Mouse (Mus musculus) heart, postnatal 0 days (tissue): ENCODE measurements around the gene Agap3. TPM values are rescaled to one million over a fixed set of nuclear protein-coding genes. Genes with fewer than 3 reads are reported as not detected.

ENCODE experiments used
- ATAC-seq: fragments of 200-750 bp; cut with Nextera tagmentation; 2 replicates; pipeline ENCODE4 v1.8.0; 2017; ENCODE audit warnings: low read depth, moderate number of reproducible peaks, moderate library complexity; ENCODE audit not compliant: insufficient read depth
- DNase-seq: peaks from one replicate; pipeline ENCODE4 v3.0.0-alpha.2; 2016; ENCODE audit warnings: low spot score
- H3K27ac ChIP-seq: fragments of 300-500 bp; sonication (generic); 2 replicates; pipeline ENCODE4 v1.5.1; 2014; ENCODE audit warnings: low read depth, mild to moderate bottlenecking
- H3K27me3 ChIP-seq: fragments of 300-500 bp; sonication (generic); 2 replicates; pipeline ENCODE4 v1.6.1; 2014; ENCODE audit warnings: low read length, mixed read lengths; ENCODE audit not compliant: control insufficient read depth, insufficient read depth
- H3K36me3 ChIP-seq: fragments of 300-500 bp; sonication (generic); replicated peaks from 2 replicates; pipeline ENCODE4 v1.6.1; 2014; ENCODE audit warnings: low read length, mixed read lengths; ENCODE audit not compliant: control insufficient read depth, insufficient read depth
- H3K4me1 ChIP-seq: fragments of 300-500 bp; sonication (generic); 2 replicates; pipeline ENCODE4 v1.6.1; 2014; ENCODE audit warnings: antibody characterized with exemption; ENCODE audit not compliant: control insufficient read depth, insufficient read depth
- H3K4me2 ChIP-seq: fragments of 300-500 bp; sonication (generic); 2 replicates; pipeline ENCODE4 v1.6.1; 2014; ENCODE audit warnings: low read depth, mild to moderate bottlenecking, low read length, moderate library complexity
- H3K4me3 ChIP-seq: fragments of 300-500 bp; sonication (generic); 2 replicates; pipeline ENCODE4 v1.5.1; 2014; ENCODE audit warnings: low read depth, low read length
- H3K9ac ChIP-seq: fragments of 300-500 bp; sonication (generic); replicated peaks from 2 replicates; pipeline ENCODE4 v1.6.1; 2014; ENCODE audit warnings: low read depth, low read length, mixed read lengths
- H3K9me3 ChIP-seq: fragments of 300-500 bp; sonication (generic); replicated peaks from 2 replicates; pipeline ENCODE4 v1.6.1; 2016; ENCODE audit warnings: low read length; ENCODE audit not compliant: control insufficient read depth
- CTCF ChIP-seq: IDR thresholded peaks from 2 replicates; pipeline ENCODE4 v1.5.1; 2016; ENCODE audit warnings: antibody characterized with exemption, control low read depth, low read depth
- EP300 ChIP-seq: IDR thresholded peaks from 2 replicates; pipeline ENCODE4 v1.6.1; 2016; ENCODE audit warnings: antibody characterized with exemption, low read depth
- WGBS: fragments of 180-500 bp; shearing (Covaris S2); extraction: QIAGEN DNeasy Blood & Tissue Kit; methylation state at CpG from one replicate; pipeline ENCODE4 v1.1.7; 2014; 5-methylcytosine and 5-hydroxymethylcytosine counted together
- polyA plus RNA-seq: library from polyadenylated mRNA; unstranded; fragments of >200 nt; fragmentation: Nextera tagmentation; extraction: Ambion mirVana; gene quantifications from 2 replicates; pipeline ENCODE4 v1.2.1, GENCODE M21; 2015
- total RNA-seq: library from RNA; depleted of rRNA; stranded (reverse); fragments of >200 nt; gene quantifications from 2 replicates; pipeline ENCODE4 v1.2.3, GENCODE M21; 2014; ENCODE audit warnings: low replicate concordance

Agap3 gene
- total and polyA plus RNA-seq, 2 experiments from 2014 or later = 18.3 to 40.6 TPM

DNA sequence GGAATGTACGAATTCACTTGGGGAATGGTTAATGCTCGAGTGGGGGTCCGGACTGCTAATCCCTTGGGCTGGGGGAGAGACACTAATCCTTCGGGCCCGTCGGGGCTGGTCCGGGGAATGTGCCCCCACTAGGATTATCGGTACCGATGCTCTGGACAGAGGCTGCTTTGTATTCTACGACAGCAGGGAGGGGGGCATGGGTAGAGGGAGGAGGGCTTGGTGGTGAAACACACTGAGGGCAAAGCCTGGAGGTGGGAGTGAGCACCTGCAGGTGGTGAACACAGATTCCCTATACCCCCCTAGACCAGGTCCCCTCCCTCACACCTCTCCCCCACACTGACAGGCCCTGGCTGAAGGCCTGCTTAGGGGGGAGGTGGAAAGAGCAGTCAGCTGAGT lies 25.9 kb upstream of the Agap3 start:
- Histone ChIP-seq H3K4me3 (peak overlapping the region; percentile 72), H3K27ac (no peak overlapping the region), H3K4me1 (peaks cover 24% of the 10 kb centered on the region), H3K4me2 (peak overlapping the region; percentile 77), H3K27me3 (no peaks in the 10 kb centered on the region), H3K36me3 (peaks cover 22% of the 10 kb centered on the region), H3K9me3 (no peaks in the 10 kb centered on the region), H3K9ac (peak overlapping the region; percentile 70)
- no peak for ATAC-seq
- 12% methylated on average over 10 of the region's 10 CpGs for WGBS
- TF ChIP-seq CTCF (no peak), EP300 (no peak)
- DNase-seq = no peak

- no peaks in the 10 kb centered on the region for H3K9me3 ChIP-seq
These were observed 25.3 kb upstream of the Agap3 start for GRCm38 (mm10) chr5:24426556-24427284.

DNA sequence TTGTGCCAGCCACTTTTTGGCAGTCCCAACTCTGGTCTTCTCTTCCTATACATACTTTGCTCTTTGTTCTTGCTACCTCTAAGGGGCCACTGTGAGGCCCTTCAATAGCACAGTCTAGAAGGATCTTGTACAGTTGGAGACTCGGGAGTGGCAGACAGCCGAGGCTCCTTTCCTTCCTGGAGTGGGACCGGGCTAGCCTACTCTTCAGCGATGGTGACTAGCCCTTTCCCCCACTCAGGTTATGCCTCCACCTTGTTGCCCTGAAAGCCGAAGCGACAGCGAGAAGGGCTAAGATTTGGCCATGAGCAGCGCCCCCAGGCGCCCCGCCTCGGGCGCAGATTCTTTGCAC lies 24.7 kb upstream of the Agap3 start:
- ATAC-seq (no peak), DNase-seq (no peak)
- no peak overlapping the region for H3K4me3 ChIP-seq
- H3K27ac ChIP-seq = no peak overlapping the region
- H3K36me3 ChIP-seq = peaks cover 34% of the 10 kb centered on the region
- no peak overlapping the region for H3K4me2 ChIP-seq
- no peak for TF ChIP-seq CTCF
- TF ChIP-seq EP300 = no peak
- 53% methylated on average over 12 of the region's 12 CpGs for WGBS
- H3K4me1 ChIP-seq = peaks cover 24% of the 10 kb centered on the region
- H3K9ac ChIP-seq = no peak overlapping the region
- no peaks in the 10 kb centered on the region for H3K27me3 ChIP-seq
- H3K9me3 ChIP-seq = no peaks in the 10 kb centered on the region

More at GRCm38 (mm10) chr5:24426556-24427284, 25.3 kb upstream of the Agap3 start:
- peak overlapping the region; percentile 77 for H3K4me2 ChIP-seq
- H3K36me3 ChIP-seq = peaks cover 29% of the 10 kb centered on the region
- H3K4me1 ChIP-seq = peaks cover 24% of the 10 kb centered on the region
- H3K27me3 ChIP-seq = no peaks in the 10 kb centered on the region
- no peak for TF ChIP-seq CTCF
- no peak for TF ChIP-seq EP300
- ATAC-seq = no peak
- 26% methylated on average over 9 of the region's 9 CpGs for WGBS
- no peak overlapping the region for H3K9ac ChIP-seq
- H3K4me3 ChIP-seq = peak overlapping the region; percentile 72; the same call in 1 of the 2 replicates
- no peak overlapping the region for H3K27ac ChIP-seq
- peak; percentile 31 for DNase-seq

DNA sequence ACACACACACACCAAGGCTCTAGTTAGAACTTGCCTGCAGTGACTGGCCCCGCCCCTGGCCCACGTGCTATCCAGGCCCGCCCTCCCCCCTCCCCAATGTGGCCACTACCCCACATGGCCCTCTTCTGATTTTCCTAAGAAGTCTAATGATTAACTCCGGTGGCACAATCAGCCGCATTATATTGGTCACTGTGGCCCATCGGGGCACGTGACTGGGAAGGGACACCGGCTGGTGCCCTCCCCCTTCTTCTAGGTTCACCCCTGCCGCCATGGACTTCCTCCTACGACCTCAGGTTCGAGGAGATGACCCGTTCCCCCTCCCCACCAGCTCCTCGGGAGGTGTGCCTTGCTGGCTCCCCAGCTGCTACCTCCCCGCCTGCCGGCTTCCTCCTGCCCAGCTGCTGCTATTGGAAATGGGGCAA lies 24.0 kb upstream of the Agap3 start:
- TF ChIP-seq CTCF (no peak), EP300 (no peak)
- ATAC-seq = no peak
- Histone ChIP-seq H3K27ac (no peak overlapping the region), H3K36me3 (peaks cover 42% of the 10 kb centered on the region), H3K27me3 (no peaks in the 10 kb centered on the region), H3K4me2 (no peak overlapping the region), H3K4me1 (peaks cover 19% of the 10 kb centered on the region), H3K4me3 (no peak overlapping the region), H3K9ac (no peak overlapping the region), H3K9me3 (no peaks in the 10 kb centered on the region)
- 32% methylated on average over 15 of the region's 15 CpGs for WGBS
- DNase-seq = no peak

- peaks cover 47% of the 10 kb centered on the region for H3K36me3 ChIP-seq
- no peak for ATAC-seq
- no peak overlapping the region for H3K4me2 ChIP-seq
- no peaks in the 10 kb centered on the region for H3K9me3 ChIP-seq
- TF ChIP-seq EP300 (no peak), CTCF (no peak)
- WGBS = 35% methylated on average over 9 of the region's 9 CpGs
- H3K4me3 ChIP-seq = no peak overlapping the region
- DNase-seq = no peak
- peaks cover 18% of the 10 kb centered on the region for H3K4me1 ChIP-seq
- H3K27me3 ChIP-seq = no peaks in the 10 kb centered on the region
- no peak overlapping the region for H3K9ac ChIP-seq
- H3K27ac ChIP-seq = no peak overlapping the region
These were observed 23.4 kb upstream of the Agap3 start for GRCm38 (mm10) chr5:24428596-24428995.

GRCm38 (mm10) chr5:24433993-24434392 lies 18.0 kb upstream of the Agap3 start:
- no peak overlapping the region for H3K4me3 ChIP-seq
- DNase-seq (no peak), ATAC-seq (no peak)
- peaks cover 91% of the 10 kb centered on the region for H3K36me3 ChIP-seq
- TF ChIP-seq CTCF = no peak
- TF ChIP-seq EP300 = no peak
- 84% methylated on average over 8 of the region's 8 CpGs for WGBS
- H3K4me2 ChIP-seq = no peak overlapping the region
- no peaks in the 10 kb centered on the region for H3K9me3 ChIP-seq
- H3K9ac ChIP-seq = no peak overlapping the region
- no peaks in the 10 kb centered on the region for H3K27me3 ChIP-seq
- peak overlapping the region; percentile 22 for H3K27ac ChIP-seq
- no peaks in the 10 kb centered on the region for H3K4me1 ChIP-seq
